Mouse (Mus musculus) forebrain, postnatal 0 days (tissue): ENCODE data around the gene Sdhd. TPM values are rescaled to one million over a fixed set of nuclear protein-coding genes. Genes with fewer than 3 reads are reported as not detected.

ENCODE experiments used
- ATAC-seq: fragments of 200-750 bp; cut with Nextera tagmentation; 2 replicates; pipeline ENCODE4 v1.8.0; 2017; ENCODE audit warnings: mild to moderate bottlenecking, moderate library complexity
- DNase-seq: peaks from one replicate; pipeline ENCODE4 v3.0.0-alpha.2; 2015
- H3K27ac ChIP-seq: fragments of 300-500 bp; sonication (generic); 2 replicates; pipeline ENCODE4 v1.5.1; 2014; ENCODE audit warnings: low read depth, mild to moderate bottlenecking, antibody characterized with exemption, low read length, moderate library complexity, mixed read lengths
- H3K27me3 ChIP-seq: fragments of 300-500 bp; sonication (generic); 2 replicates; pipeline ENCODE4 v1.6.1; 2014; ENCODE audit warnings: mild to moderate bottlenecking, low read length, mixed read lengths; ENCODE audit not compliant: insufficient read depth
- H3K36me3 ChIP-seq: fragments of 300-500 bp; sonication (generic); 2 replicates; pipeline ENCODE4 v1.6.1; 2014; ENCODE audit warnings: mild to moderate bottlenecking, moderate library complexity; ENCODE audit not compliant: insufficient read depth
- H3K4me1 ChIP-seq: fragments of 300-500 bp; sonication (generic); 2 replicates; pipeline ENCODE4 v1.6.1; 2014; ENCODE audit warnings: antibody characterized with exemption; ENCODE audit not compliant: insufficient read depth
- H3K4me2 ChIP-seq: fragments of 300-500 bp; sonication (generic); 2 replicates; pipeline ENCODE4 v1.6.1; 2014; ENCODE audit warnings: low read depth, mild to moderate bottlenecking, moderate library complexity
- H3K4me3 ChIP-seq: fragments of 300-500 bp; sonication (generic); 2 replicates; pipeline ENCODE4 v1.5.1; 2014; ENCODE audit warnings: low read depth, low read length, mixed read lengths
- H3K9ac ChIP-seq: fragments of 300-500 bp; sonication (generic); 2 replicates; pipeline ENCODE4 v1.6.1; 2014; ENCODE audit warnings: mild to moderate bottlenecking
- H3K9me3 ChIP-seq: fragments of 300-500 bp; sonication (generic); 2 replicates; pipeline ENCODE4 v1.6.1; 2016; ENCODE audit warnings: low read length
- CTCF ChIP-seq: sonication (generic); IDR thresholded peaks from 2 replicates; pipeline ENCODE4 v1.5.1; 2016; ENCODE audit warnings: antibody characterized with exemption, control low read depth, low read depth
- WGBS: fragments of 180-500 bp; shearing (Covaris S2); extraction: QIAGEN DNeasy Blood & Tissue Kit; methylation state at CpG from one replicate; pipeline ENCODE4 v1.1.7; 2014; 5-methylcytosine and 5-hydroxymethylcytosine counted together
- polyA plus RNA-seq: library from polyadenylated mRNA; unstranded; fragments of >200 nt; fragmentation: Nextera tagmentation; extraction: Ambion mirVana; gene quantifications from 2 replicates; pipeline ENCODE4 v1.2.1, GENCODE M21; 2015
- total RNA-seq: library from RNA; depleted of rRNA; stranded (reverse); fragments of >200 nt; gene quantifications from 2 replicates; pipeline ENCODE4 v1.2.3, GENCODE M21; 2014; rRNA removed

Sdhd gene
- total and polyA plus RNA-seq, 2 experiments from 2014 or later = 168 to 279 TPM

- WGBS = 88% methylated on average over 4 of the region's 4 CpGs
These were observed 54.7 kb downstream of the Sdhd start for GRCm38 (mm10) chr9:50548936-50549335.

GRCm38 (mm10) chr9:50547859-50548478, 55.6 kb downstream of the Sdhd start:
- DNase-seq (no peak), ATAC-seq (no peak)
- H3K4me2 ChIP-seq = no peak overlapping the region
- no peak overlapping the region for H3K27ac ChIP-seq
- no peaks in the 10 kb centered on the region for H3K9me3 ChIP-seq
- H3K27me3 ChIP-seq = no peaks in the 10 kb centered on the region
- H3K4me3 ChIP-seq = no peak overlapping the region
- H3K4me1 ChIP-seq = no peaks in the 10 kb centered on the region
- no peak for TF ChIP-seq CTCF
- H3K9ac ChIP-seq = no peak overlapping the region
- 61% methylated on average over 5 of the region's 5 CpGs for WGBS
- no peaks in the 10 kb centered on the region for H3K36me3 ChIP-seq

More at GRCm38 (mm10) chr9:50548936-50549335, 54.7 kb downstream of the Sdhd start:
- Histone ChIP-seq H3K4me2 (no peak overlapping the region), H3K27ac (no peak overlapping the region), H3K27me3 (no peaks in the 10 kb centered on the region), H3K4me3 (no peak overlapping the region), H3K4me1 (no peaks in the 10 kb centered on the region; the same call in 1 of the 2 replicates), H3K9me3 (no peaks in the 10 kb centered on the region), H3K9ac (no peak overlapping the region), H3K36me3 (no peaks in the 10 kb centered on the region)
- no peak for ATAC-seq
- no peak for TF ChIP-seq CTCF
- no peak for DNase-seq

Other genes starting within 250 kb of the Sdhd start
- gene Plet1, start 109.3 kb downstream of the Sdhd start, total RNA-seq = not detected in 2 replicates
- gene Plet1, start 109.3 kb downstream of the Sdhd start, polyA plus RNA-seq = 0.11 and 0.34 TPM in 2 replicates
- gene Pts, start 75.1 kb downstream of the Sdhd start, total RNA-seq = 83.7 and 102 TPM in 2 replicates
- gene Pts, start 75.1 kb downstream of the Sdhd start, polyA plus RNA-seq = 101 and 112 TPM in 2 replicates
- 17.4 and 22.9 TPM in 2 replicates for gene Il18, start 49.0 kb downstream of the Sdhd start, total RNA-seq
- 28.3 and 34.3 TPM in 2 replicates for gene Il18, start 49.0 kb downstream of the Sdhd start, polyA plus RNA-seq
- 0.76 and 0.92 TPM in 2 replicates for gene Bco2, start 48.6 kb downstream of the Sdhd start, total RNA-seq
- 0.65 and 0.80 TPM in 2 replicates for gene Bco2, start 48.6 kb downstream of the Sdhd start, polyA plus RNA-seq
- gene Tex12, start 42.5 kb downstream of the Sdhd start, total RNA-seq = not detected in 2 replicates
- gene Tex12, start 42.5 kb downstream of the Sdhd start, polyA plus RNA-seq = 0.17 TPM in 1 of 2 replicates, not detected in the other
- 234 and 297 TPM in 2 replicates for gene Timm8b, start 98 bp upstream of the Sdhd start, total RNA-seq
- 389 and 523 TPM in 2 replicates for gene Timm8b, start 98 bp upstream of the Sdhd start, polyA plus RNA-seq
- 4.0 and 5.2 TPM in 2 replicates for gene Pih1d2, start 13.5 kb upstream of the Sdhd start, total RNA-seq
- gene Pih1d2, start 13.5 kb upstream of the Sdhd start, polyA plus RNA-seq = 4.6 and 6.6 TPM in 2 replicates
- gene Nkapd1, start 13.7 kb upstream of the Sdhd start, total RNA-seq = 19.0 and 20.5 TPM in 2 replicates
- gene Nkapd1, start 13.7 kb upstream of the Sdhd start, polyA plus RNA-seq = 24.3 TPM in 2 replicates
- 60.7 and 67.1 TPM in 2 replicates for gene Dlat, start 56.0 kb upstream of the Sdhd start, total RNA-seq
- 46.0 and 52.7 TPM in 2 replicates for gene Dlat, start 56.0 kb upstream of the Sdhd start, polyA plus RNA-seq
- gene Dixdc1, start 135.7 kb upstream of the Sdhd start, total RNA-seq = 54.3 and 59.9 TPM in 2 replicates
- 17.1 and 26.8 TPM in 2 replicates for gene Dixdc1, start 135.7 kb upstream of the Sdhd start, polyA plus RNA-seq
- 1.7 and 2.0 TPM in 2 replicates for gene 2310030G06Rik, start 142.7 kb upstream of the Sdhd start, total RNA-seq
- 3.2 and 3.8 TPM in 2 replicates for gene 2310030G06Rik, start 142.7 kb upstream of the Sdhd start, polyA plus RNA-seq
- gene Cryab, start 147.5 kb upstream of the Sdhd start, total RNA-seq = 8.8 and 11.5 TPM in 2 replicates
- 29.9 and 31.2 TPM in 2 replicates for gene Cryab, start 147.5 kb upstream of the Sdhd start, polyA plus RNA-seq
- gene Hspb2, start 148.5 kb upstream of the Sdhd start, total RNA-seq = 0.23 and 0.52 TPM in 2 replicates
- gene Hspb2, start 148.5 kb upstream of the Sdhd start, polyA plus RNA-seq = 0.98 and 2.2 TPM in 2 replicates
- gene Fdxacb1, start 164.4 kb upstream of the Sdhd start, total RNA-seq = 9.6 and 19.1 TPM in 2 replicates
- gene Fdxacb1, start 164.4 kb upstream of the Sdhd start, polyA plus RNA-seq = 9.3 and 10.4 TPM in 2 replicates
- 71.1 and 74.2 TPM in 2 replicates for gene Alg9, start 171.2 kb upstream of the Sdhd start, total RNA-seq
- 41.4 and 53.7 TPM in 2 replicates for gene Alg9, start 171.2 kb upstream of the Sdhd start, polyA plus RNA-seq
- 45.9 and 48.3 TPM in 2 replicates for gene 1110032A03Rik, start 171.7 kb upstream of the Sdhd start, total RNA-seq
- gene 1110032A03Rik, start 171.7 kb upstream of the Sdhd start, polyA plus RNA-seq = 65.0 and 69.3 TPM in 2 replicates
- 15.2 and 26.0 TPM in 2 replicates for gene Ppp2r1b, start 241.5 kb upstream of the Sdhd start, total RNA-seq
- gene Ppp2r1b, start 241.5 kb upstream of the Sdhd start, polyA plus RNA-seq = 26.1 and 29.8 TPM in 2 replicates